Mouse (Mus musculus) liver, adult 2 months (tissue): Measurements from ENCODE around the gene Slit1.

Experiments
- CTCF ChIP-seq: fragments of 200-500 bp; IDR thresholded peaks from 2 replicates; pipeline ENCODE4 v1.5.1; 2011; ENCODE audit warnings: low read depth, low read length, control low read depth
- POLR2A ChIP-seq: fragments of 200-500 bp; IDR thresholded peaks from 2 replicates; pipeline ENCODE4 v1.6.1; 2011; ENCODE audit warnings: low read length, control low read depth; ENCODE audit not compliant: insufficient read depth; ENCODE audit errors: extremely low read depth

DNA sequence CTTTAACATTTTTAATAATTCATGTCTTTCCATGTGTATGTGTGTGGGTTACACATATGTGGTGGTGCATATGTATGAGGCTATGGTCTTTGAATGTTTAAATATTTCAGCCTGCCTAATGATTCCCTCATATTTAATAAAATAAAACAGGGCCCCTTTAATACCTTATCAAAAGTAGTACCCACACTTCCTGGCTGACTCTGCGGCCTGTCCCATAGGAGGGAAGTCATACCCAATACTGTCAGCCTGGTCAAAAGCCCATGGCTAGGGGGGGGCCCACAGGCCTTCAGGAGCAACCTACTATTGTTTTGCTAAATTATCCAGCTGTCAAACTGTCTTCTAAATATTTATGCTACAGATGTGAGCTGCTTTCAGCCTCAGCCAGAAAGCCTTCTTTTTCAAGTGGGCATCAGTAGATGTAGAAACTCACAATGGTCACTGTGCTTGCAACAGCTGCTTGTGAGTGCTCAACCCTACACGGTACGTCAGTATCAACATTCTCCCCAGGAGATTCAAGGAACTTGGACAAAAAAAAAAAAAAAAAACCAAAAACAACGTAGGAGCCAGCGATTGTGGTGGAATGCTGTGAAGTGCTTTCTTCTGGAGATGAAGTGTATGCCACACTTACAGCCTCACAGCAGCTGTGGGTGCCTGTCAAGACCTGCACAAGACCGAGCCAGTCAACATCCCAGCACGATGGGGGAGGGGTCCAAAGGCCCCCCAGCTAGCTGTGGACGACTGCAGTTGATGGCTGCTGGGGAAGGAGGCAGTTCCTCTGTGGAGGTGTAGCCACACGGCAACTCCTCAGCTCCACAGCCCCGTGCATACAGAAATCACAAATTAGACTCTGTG, 45.9 kb upstream of the Slit1 start:
- TF ChIP-seq CTCF (no peak), POLR2A (no peak)
